Mouse (Mus musculus) layer of hippocampus, postnatal 10 days (tissue): ENCODE results near the gene Mtrf1. TPM values are rescaled to one million over a fixed set of nuclear protein-coding genes. Genes with fewer than 3 reads are reported as not detected.
"Not testable (repeated sequence)": the region's sequence is repeated elsewhere in the genome, so short reads cannot be mapped to it uniquely, and the experiment has no call there.

Experiments
- DNase-seq, 2 experiments: peaks; one replicate each; pipeline ENCODE4 v3.0.0; 2021; ENCODE audit warnings: low spot score in 2 of 2
- total RNA-seq, 2 experiments: library from RNA; stranded (reverse); gene quantifications; 2 replicates each; pipeline ENCODE4 v1.2.3; 2021

Mtrf1 gene
- total RNA-seq, 2 experiments from 2014 or later = 4.4 to 6.3 TPM

DNA sequence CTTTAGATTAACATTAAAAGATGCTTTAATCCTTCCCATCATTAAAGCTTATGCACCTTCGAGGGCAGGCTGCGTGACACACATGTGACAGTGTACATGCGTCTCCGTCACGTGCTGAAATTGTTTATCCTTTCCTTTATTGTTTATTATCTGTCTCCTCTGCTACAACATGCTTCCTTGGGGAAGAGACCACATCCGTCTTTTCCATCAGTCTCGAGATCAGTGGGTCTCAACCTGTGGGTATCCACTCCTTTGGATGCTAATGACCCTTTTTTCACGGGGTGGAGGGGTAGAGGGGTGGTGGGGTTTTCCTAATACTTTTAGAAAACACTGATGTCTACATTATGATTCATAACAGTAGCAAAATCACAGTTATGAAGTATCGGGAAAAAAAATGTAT is 47.0 kb downstream of the Mtrf1 start:
- no peak for DNase-seq

DNA sequence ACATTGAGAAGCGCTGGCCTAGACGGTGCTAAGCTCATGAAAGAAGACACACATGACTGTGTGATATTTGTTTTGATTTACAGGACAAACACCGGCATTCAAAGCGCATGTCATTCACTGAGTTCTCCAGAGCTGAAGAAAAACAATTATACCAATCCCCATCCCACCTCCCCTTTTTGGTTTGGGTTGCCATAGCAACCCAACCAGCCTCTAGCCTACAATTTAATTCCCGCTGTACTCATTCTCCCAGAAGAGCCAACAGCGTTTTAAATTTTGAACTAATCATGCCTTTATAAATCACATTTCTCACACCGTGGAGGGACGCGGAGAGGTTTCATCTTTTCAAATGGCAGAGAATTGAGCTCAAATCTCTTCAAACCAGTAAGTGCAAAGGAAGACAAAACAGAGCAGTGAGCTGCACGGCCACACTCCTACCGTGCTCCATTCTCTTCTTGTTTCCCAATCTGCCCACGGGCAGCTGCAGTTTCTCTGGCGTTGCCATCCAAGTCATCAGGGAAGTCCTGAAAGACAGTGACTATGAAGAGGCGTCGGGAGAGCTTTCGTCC is 47.6 kb downstream of the Mtrf1 start:
- peak; percentile 28 to 39 for DNase-seq

- DNase-seq = peak; percentile 66 to 77
Observed at GRCm38 (mm10) chr14:79451681-79452590, 54.4 kb downstream of the Mtrf1 start, which contains the start of gene Kbtbd6. Gene Kbtbd6 (plus strand): TSS chr14:79451835.

DNA sequence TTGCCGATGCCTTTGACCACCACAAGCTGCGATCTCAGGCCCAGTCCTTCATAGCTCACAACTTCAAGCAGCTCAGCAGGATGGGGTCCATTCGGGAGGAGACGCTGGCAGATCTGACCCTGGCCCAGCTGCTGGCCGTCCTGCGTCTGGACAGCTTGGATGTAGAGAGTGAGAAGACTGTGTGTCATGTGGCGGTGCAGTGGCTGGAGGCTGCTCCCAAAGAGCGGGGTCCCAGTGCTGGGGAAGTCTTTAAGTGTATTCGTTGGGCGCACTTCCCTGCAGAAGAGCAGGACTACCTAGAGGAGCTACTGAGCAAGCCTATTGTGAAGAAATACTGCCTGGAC is 55.0 kb downstream of the Mtrf1 start:
- not testable (repeated sequence) for DNase-seq

- no peak for DNase-seq
Observed at GRCm38 (mm10) chr14:79460401-79460800, 62.8 kb downstream of the Mtrf1 start.

DNA sequence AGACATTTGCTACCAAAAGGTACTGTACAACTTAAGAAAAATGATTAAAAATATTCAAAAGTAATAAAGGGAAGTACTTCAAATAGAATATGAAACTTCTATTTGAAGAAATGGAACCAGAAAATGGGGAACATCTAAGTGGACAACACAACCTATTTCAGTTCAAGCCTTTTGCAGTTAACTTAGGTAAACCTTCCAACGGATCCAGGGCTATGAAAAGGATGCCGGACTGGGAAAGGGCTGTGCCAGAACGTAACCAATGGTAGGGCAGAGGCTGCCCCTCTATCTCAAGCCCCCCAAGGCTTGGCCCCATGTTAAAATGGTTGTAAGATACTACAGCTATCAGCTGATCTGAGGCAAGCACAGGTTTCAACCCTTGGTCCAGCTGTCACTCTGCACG is 63.4 kb downstream of the Mtrf1 start:
- DNase-seq = no peak

- DNase-seq = no peak
Observed at GRCm38 (mm10) chr14:79465623-79466022, 68.1 kb downstream of the Mtrf1 start.

DNA sequence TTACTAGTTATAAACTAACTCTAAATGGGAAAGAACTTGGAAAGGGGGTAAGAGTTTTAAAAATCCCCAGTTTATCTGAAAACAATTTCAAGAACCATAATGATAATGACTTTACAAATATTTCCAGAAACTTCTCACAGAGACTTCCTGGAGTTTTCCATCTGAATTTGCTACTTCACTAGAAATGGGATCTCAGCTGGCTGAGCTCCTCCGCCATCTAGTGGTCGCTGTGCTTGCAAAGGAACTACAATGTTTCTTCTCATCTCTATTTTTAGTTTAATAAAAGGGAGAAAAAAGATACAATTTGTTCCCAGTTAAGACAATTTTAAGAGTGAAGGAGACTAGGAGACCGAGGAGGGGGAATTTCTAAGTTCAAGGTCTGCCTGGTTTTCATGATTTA is 70.0 kb downstream of the Mtrf1 start:
- peak; percentile 71 to 72 for DNase-seq

Other genes starting within 250 kb of the Mtrf1 start
- not detected for gene Zfp957, start 150.4 kb upstream of the Mtrf1 start, total RNA-seq
- 10 to 100 TPM; 37.3 to 45.2 TPM for gene Rgcc, start 96.1 kb upstream of the Mtrf1 start, total RNA-seq
- gene Naa16, start 7.0 kb upstream of the Mtrf1 start, total RNA-seq = 10 to 100 TPM; 10.6 to 14.5 TPM
- gene Kbtbd7, start 28.7 kb downstream of the Mtrf1 start, total RNA-seq = 10 to 100 TPM; 35.5 to 39.9 TPM
- gene Kbtbd6, start 54.1 kb downstream of the Mtrf1 start, total RNA-seq = 1 to 10 TPM; 1.5 to 1.6 TPM
- 1 to 10 TPM; 6.0 to 6.1 TPM for gene Elf1, start 83.4 kb downstream of the Mtrf1 start, total RNA-seq
- gene Wbp4, start 83.7 kb downstream of the Mtrf1 start, total RNA-seq = 10 to 100 TPM; 49.7 to 51.2 TPM
- 10 to 100 TPM; 89.6 to 95.4 TPM for gene Sugt1, start 189.9 kb downstream of the Mtrf1 start, total RNA-seq